Mouse (Mus musculus) ES-Bruce4 (cell line): ENCODE measurements around the gene Tmeff1. TPM values are rescaled to one million over a fixed set of nuclear protein-coding genes. Genes with fewer than 3 reads are reported as not detected.

ENCODE experiments used
- H3K27ac ChIP-seq: 2 replicates; pipeline ENCODE4 v1.5.1; 2012; ENCODE audit warnings: low read length, inconsistent platforms; ENCODE audit not compliant: insufficient read depth
- H3K27me3 ChIP-seq: 2 replicates; pipeline ENCODE4 v1.6.1; 2012; ENCODE audit warnings: mild to moderate bottlenecking, low read length, inconsistent platforms; ENCODE audit not compliant: control insufficient read depth, poor library complexity, insufficient read depth, severe bottlenecking
- H3K36me3 ChIP-seq: 2 replicates; pipeline ENCODE4 v1.6.1; 2012; ENCODE audit warnings: inconsistent platforms, mild to moderate bottlenecking, low read length, moderate library complexity; ENCODE audit not compliant: control insufficient read depth, poor library complexity, insufficient read depth, severe bottlenecking
- H3K4me1 ChIP-seq: one replicate; pipeline ENCODE4 v1.8.1; 2011; ENCODE audit warnings: low read length; ENCODE audit not compliant: control insufficient read depth, insufficient read depth
- H3K4me3 ChIP-seq: 2 replicates; pipeline ENCODE4 v1.5.1; 2011; ENCODE audit warnings: low read depth, mild to moderate bottlenecking, low read length
- H3K9ac ChIP-seq: 2 replicates; pipeline ENCODE4 v1.6.1; 2012; ENCODE audit warnings: low read depth, mild to moderate bottlenecking, inconsistent platforms; ENCODE audit not compliant: poor library complexity, severe bottlenecking
- H3K9me3 ChIP-seq: replicated peaks from 2 replicates; pipeline ENCODE4 v1.6.1; 2012; ENCODE audit warnings: mild to moderate bottlenecking, low read length, inconsistent platforms; ENCODE audit not compliant: control insufficient read depth, poor library complexity, insufficient read depth, severe bottlenecking
- CTCF ChIP-seq: IDR thresholded peaks from one replicate; pipeline ENCODE4 v1.8.1; 2011; ENCODE audit warnings: low read depth, low read length
- EP300 ChIP-seq: IDR thresholded peaks from 2 replicates; pipeline ENCODE4 v1.6.1; 2011; ENCODE audit warnings: low read depth, low read length; ENCODE audit not compliant: insufficient read depth
- POLR2A ChIP-seq: IDR thresholded peaks from one replicate; pipeline ENCODE4 v1.8.1; 2011; ENCODE audit warnings: low read length; ENCODE audit not compliant: insufficient read depth
- polyA plus RNA-seq: library from polyadenylated mRNA; stranded (reverse); fragments of >200 nt; gene quantifications from 2 replicates; pipeline ENCODE4 v1.2.4, GENCODE M21; 2011; ENCODE audit warnings: low read depth; ENCODE audit not compliant: missing spikeins, insufficient read depth, insufficient read length

Tmeff1 gene
- polyA plus RNA-seq, 1 experiment = 167 TPM

- peaks cover 13% of the 10 kb centered on the region for H3K4me1 ChIP-seq
- no peak overlapping the region for H3K27ac ChIP-seq
- H3K4me3 ChIP-seq = no peak overlapping the region
- H3K27me3 ChIP-seq = no peaks in the 10 kb centered on the region
- H3K9me3 ChIP-seq = no peaks in the 10 kb centered on the region
- TF ChIP-seq POLR2A = no peak
- no peak for TF ChIP-seq EP300
- no peak for TF ChIP-seq CTCF
- H3K36me3 ChIP-seq = no peaks in the 10 kb centered on the region
- H3K9ac ChIP-seq = no peak overlapping the region
Observed at GRCm38 (mm10) chr4:48545966-48546365, 39.0 kb upstream of the Tmeff1 start.

- Histone ChIP-seq H3K4me1 (peaks cover 10% of the 10 kb centered on the region), H3K9ac (no peak overlapping the region), H3K36me3 (no peaks in the 10 kb centered on the region), H3K27me3 (no peaks in the 10 kb centered on the region), H3K27ac (0 out of 2 replicates have a peak overlapping the region, but pooled peaks have one; percentile 2), H3K4me3 (no peak overlapping the region), H3K9me3 (no peaks in the 10 kb centered on the region)
- no peak for TF ChIP-seq POLR2A
- TF ChIP-seq CTCF = no peak
- TF ChIP-seq EP300 = no peak
Observed at GRCm38 (mm10) chr4:48546568-48547496, 38.1 kb upstream of the Tmeff1 start.

- H3K4me1 ChIP-seq = peaks cover 7% of the 10 kb centered on the region
- H3K9me3 ChIP-seq = no peaks in the 10 kb centered on the region
- TF ChIP-seq EP300 (no peak), POLR2A (no peak), CTCF (no peak)
- peaks cover 3% of the 10 kb centered on the region; the same call in 1 of the 2 replicates for H3K36me3 ChIP-seq
- H3K4me3 ChIP-seq = no peak overlapping the region
- H3K27me3 ChIP-seq = no peaks in the 10 kb centered on the region
- no peak overlapping the region for H3K27ac ChIP-seq
- H3K9ac ChIP-seq = no peak overlapping the region
Observed at GRCm38 (mm10) chr4:48548393-48549045, 36.5 kb upstream of the Tmeff1 start.

GRCm38 (mm10) chr4:48549661-48550060 lies 35.3 kb upstream of the Tmeff1 start:
- Histone ChIP-seq H3K27ac (no peak overlapping the region), H3K4me1 (peaks cover 7% of the 10 kb centered on the region), H3K36me3 (peaks cover 4% of the 10 kb centered on the region; the same call in 1 of the 2 replicates), H3K27me3 (no peaks in the 10 kb centered on the region), H3K4me3 (no peak overlapping the region), H3K9me3 (no peaks in the 10 kb centered on the region), H3K9ac (no peak overlapping the region)
- TF ChIP-seq CTCF (no peak), POLR2A (no peak), EP300 (no peak)

GRCm38 (mm10) chr4:48552486-48553064 lies 32.4 kb upstream of the Tmeff1 start:
- Histone ChIP-seq H3K9me3 (no peaks in the 10 kb centered on the region), H3K9ac (no peak overlapping the region), H3K4me1 (no peaks in the 10 kb centered on the region), H3K27ac (no peak overlapping the region), H3K36me3 (peaks cover 7% of the 10 kb centered on the region; the same call in 1 of the 2 replicates), H3K27me3 (no peaks in the 10 kb centered on the region), H3K4me3 (no peak overlapping the region)
- TF ChIP-seq POLR2A (no peak), EP300 (no peak), CTCF (no peak)
